Mouse (Mus musculus): ENCODE data around the gene Macrod2. TPM values are rescaled to one million over a fixed set of nuclear protein-coding genes. Genes with fewer than 3 reads are reported as not detected.

Gene Macrod2
- polyA plus RNA-seq, 2 experiments: 2.1 to 7.7 TPM

DNA sequence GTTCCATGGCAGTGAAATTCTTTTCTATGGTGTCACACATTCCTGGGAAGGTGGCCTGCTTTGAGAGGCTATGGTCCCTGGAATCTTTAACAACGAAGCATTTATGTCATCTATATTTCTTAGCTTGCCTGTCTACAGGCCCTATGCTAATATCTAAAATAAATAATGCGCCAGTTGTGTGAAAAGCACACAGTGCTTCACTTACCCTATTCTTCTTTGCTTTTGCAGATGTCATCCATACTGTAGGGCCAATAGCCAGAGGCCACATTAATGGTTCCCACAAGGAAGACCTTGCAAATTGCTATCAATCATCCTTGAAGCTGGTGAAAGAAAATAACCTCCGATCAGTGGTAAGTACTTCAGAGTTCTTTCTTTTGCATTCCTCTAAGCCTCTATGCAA is 1119.9 kb downstream of the Macrod2 start:
- Histone ChIP-seq H3K4me3 (ENCODE audit: insufficient read depth in 1 of 2, low read depth in 2 of 2, low read length in 2 of 2) (no peak overlapping the region), H3K27me3 (ENCODE audit: control insufficient read depth, insufficient read depth, low read length) (no peaks in the 10 kb centered on the region), H3K27ac (no peak overlapping the region), H3K36me3 (replicated peaks; ENCODE audit: control insufficient read depth, insufficient read depth, low read depth) (no peaks in the 10 kb centered on the region), H3K9ac (replicated peaks) (no peak overlapping the region), H3K4me1 (replicated peaks; ENCODE audit: control insufficient read depth in 2 of 2, insufficient read depth in 2 of 2, low read length in 1 of 2) (no peaks in the 10 kb centered on the region), H3K4me2 (ENCODE audit: low read depth) (no peak overlapping the region), H3K9me3 (ENCODE audit: control insufficient read depth, low read length) (no peaks in the 10 kb centered on the region)
- no peak for ATAC-seq (ENCODE audit: insufficient read depth)
- WGBS (ENCODE audit: insufficient replicate concordance): 71% methylated on average over 3 of the region's 3 CpGs
- TF ChIP-seq EP300 (IDR thresholded peaks at IDR 0.05; ENCODE audit: low read depth): no peak
- no peak for TF ChIP-seq CTCF (IDR thresholded peaks at IDR 0.05; ENCODE audit: low read depth)
- no peak for DNase-seq (ENCODE audit: low read depth in 3 of 3, low spot score in 3 of 3)

DNA sequence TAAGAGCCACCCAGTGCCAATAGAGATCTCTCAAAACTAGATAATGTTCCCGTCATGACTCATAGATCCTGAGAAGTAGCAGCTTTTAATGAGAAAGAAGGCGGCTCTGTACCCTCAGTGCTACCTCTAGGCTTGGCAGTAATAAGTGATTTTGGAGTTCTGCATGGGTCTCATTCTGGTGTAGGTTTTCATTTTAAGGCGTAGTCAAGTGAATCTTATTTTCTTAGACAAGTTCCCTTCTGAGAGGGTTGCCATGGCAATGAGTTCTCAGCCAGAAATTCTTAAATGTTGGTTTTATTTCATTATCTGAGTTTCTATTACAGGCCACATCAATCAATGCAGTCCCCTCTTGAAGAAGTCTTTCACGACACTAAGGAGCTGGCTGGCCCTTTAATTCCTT is 1127.0 kb downstream of the Macrod2 start:
- no peaks in the 10 kb centered on the region for H3K9me3 ChIP-seq (ENCODE audit: control insufficient read depth, low read length)
- H3K27ac ChIP-seq: no peak overlapping the region
- TF ChIP-seq CTCF (IDR thresholded peaks at IDR 0.05; ENCODE audit: low read depth) (no peak), EP300 (IDR thresholded peaks at IDR 0.05; ENCODE audit: low read depth) (no peak)
- no peak overlapping the region for H3K4me3 ChIP-seq (ENCODE audit: insufficient read depth in 1 of 2, low read depth in 2 of 2, low read length in 2 of 2)
- H3K4me1 ChIP-seq (replicated peaks; ENCODE audit: control insufficient read depth in 2 of 2, insufficient read depth in 2 of 2, low read length in 1 of 2): no peaks in the 10 kb centered on the region
- ATAC-seq (ENCODE audit: insufficient read depth) (no peak), DNase-seq (ENCODE audit: low read depth in 3 of 3, low spot score in 3 of 3) (no peak)
- H3K36me3 ChIP-seq (replicated peaks; ENCODE audit: control insufficient read depth, insufficient read depth, low read depth): no peaks in the 10 kb centered on the region
- H3K4me2 ChIP-seq (ENCODE audit: low read depth): no peak overlapping the region
- no peaks in the 10 kb centered on the region for H3K27me3 ChIP-seq (ENCODE audit: control insufficient read depth, insufficient read depth, low read length)
- H3K9ac ChIP-seq (replicated peaks): no peak overlapping the region
- WGBS (ENCODE audit: insufficient replicate concordance): 66% methylated on average over 4 of the region's 4 CpGs

DNA sequence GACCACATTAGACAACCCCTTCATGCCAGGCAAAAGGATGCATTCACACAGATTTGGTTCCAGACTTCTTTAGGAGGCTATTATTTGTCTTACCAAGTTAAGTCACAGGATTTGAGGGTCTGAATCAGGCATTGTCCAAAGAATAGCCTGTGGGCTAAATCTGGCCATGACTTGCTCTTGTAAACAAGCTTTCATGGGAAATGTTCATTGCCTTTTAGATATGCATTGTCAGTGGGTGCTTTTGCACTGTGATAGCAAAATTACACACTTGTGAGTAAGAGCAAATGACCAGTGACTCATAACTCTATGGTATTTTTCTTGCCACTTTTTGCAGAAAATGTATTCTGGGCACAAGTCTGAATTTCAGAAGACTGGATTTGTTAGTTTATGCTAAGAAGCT is 1150.8 kb downstream of the Macrod2 start:
- DNase-seq (ENCODE audit: low read depth in 3 of 3, low spot score in 3 of 3): no peak
- TF ChIP-seq CTCF (IDR thresholded peaks at IDR 0.05; ENCODE audit: low read depth) (no peak), EP300 (IDR thresholded peaks at IDR 0.05; ENCODE audit: low read depth) (no peak)
- H3K9me3 ChIP-seq (ENCODE audit: control insufficient read depth, low read length): no peaks in the 10 kb centered on the region
- H3K27ac ChIP-seq: no peak overlapping the region
- H3K27me3 ChIP-seq (ENCODE audit: control insufficient read depth, insufficient read depth, low read length): no peaks in the 10 kb centered on the region
- H3K4me1 ChIP-seq (replicated peaks; ENCODE audit: control insufficient read depth in 2 of 2, insufficient read depth in 2 of 2, low read length in 1 of 2): no peaks in the 10 kb centered on the region
- H3K9ac ChIP-seq (replicated peaks): no peak overlapping the region
- ATAC-seq (ENCODE audit: insufficient read depth): no peak
- H3K36me3 ChIP-seq (replicated peaks; ENCODE audit: control insufficient read depth, insufficient read depth, low read depth): no peaks in the 10 kb centered on the region
- H3K4me2 ChIP-seq (ENCODE audit: low read depth): no peak overlapping the region
- H3K4me3 ChIP-seq (ENCODE audit: insufficient read depth in 1 of 2, low read depth in 2 of 2, low read length in 2 of 2): no peak overlapping the region

DNA sequence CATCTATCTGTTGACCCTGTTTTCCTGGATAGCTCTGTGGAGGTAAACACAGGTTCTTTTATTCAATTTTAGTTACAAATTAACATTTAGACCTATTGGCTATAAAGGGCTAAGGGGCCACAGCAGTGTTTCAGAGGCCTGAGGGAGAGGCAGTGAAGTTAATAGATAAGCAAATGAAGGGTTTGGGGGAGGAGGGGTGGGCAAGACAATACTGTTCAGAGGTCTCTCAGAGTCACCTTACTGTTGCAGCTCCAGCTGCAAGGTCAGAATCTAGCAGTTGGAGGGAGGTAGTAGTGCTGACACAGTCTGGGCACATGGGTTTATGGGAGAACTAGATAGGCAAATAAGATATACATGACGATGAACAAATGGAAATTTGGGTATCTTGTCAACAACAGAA is 1156.6 kb downstream of the Macrod2 start:
- 56% methylated on average over 1 of the region's 1 CpGs for WGBS (ENCODE audit: insufficient replicate concordance)
- DNase-seq (ENCODE audit: low read depth in 3 of 3, low spot score in 3 of 3) (no peak), ATAC-seq (ENCODE audit: insufficient read depth) (no peak)
- TF ChIP-seq CTCF (IDR thresholded peaks at IDR 0.05; ENCODE audit: low read depth): no peak
- TF ChIP-seq EP300 (IDR thresholded peaks at IDR 0.05; ENCODE audit: low read depth): no peak
- no peaks in the 10 kb centered on the region for H3K36me3 ChIP-seq (replicated peaks; ENCODE audit: control insufficient read depth, insufficient read depth, low read depth)
- no peak overlapping the region for H3K27ac ChIP-seq
- no peak overlapping the region for H3K9ac ChIP-seq (replicated peaks)
- H3K4me3 ChIP-seq (ENCODE audit: insufficient read depth in 1 of 2, low read depth in 2 of 2, low read length in 2 of 2): no peak overlapping the region
- H3K4me2 ChIP-seq (ENCODE audit: low read depth): no peak overlapping the region
- no peaks in the 10 kb centered on the region for H3K4me1 ChIP-seq (replicated peaks; ENCODE audit: control insufficient read depth in 2 of 2, insufficient read depth in 2 of 2, low read length in 1 of 2)
- no peaks in the 10 kb centered on the region for H3K9me3 ChIP-seq (ENCODE audit: control insufficient read depth, low read length)
- no peaks in the 10 kb centered on the region for H3K27me3 ChIP-seq (ENCODE audit: control insufficient read depth, insufficient read depth, low read length)

DNA sequence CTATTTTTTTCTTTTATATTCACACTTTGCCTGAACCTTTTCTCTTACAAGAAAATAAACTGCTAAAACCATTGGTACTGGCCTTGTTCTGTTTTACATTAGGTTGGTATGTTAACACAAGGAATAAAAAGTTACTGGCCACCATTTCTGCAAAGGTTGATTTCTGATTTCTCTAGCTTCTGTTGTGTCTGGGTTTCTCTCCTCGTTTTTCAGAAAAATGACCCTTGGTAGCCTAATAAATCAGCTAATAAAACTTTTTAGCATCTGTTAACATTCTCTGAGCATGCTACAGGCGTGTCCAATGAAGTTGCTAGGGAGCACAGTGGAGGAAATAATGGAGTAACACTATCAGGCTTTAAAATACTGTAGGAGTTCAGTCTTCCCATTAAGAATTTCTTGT is 1161.6 kb downstream of the Macrod2 start:
- H3K4me2 ChIP-seq (ENCODE audit: low read depth): no peak overlapping the region
- WGBS (ENCODE audit: insufficient replicate concordance): 33% methylated on average over 2 of the region's 2 CpGs
- no peaks in the 10 kb centered on the region for H3K27me3 ChIP-seq (ENCODE audit: control insufficient read depth, insufficient read depth, low read length)
- H3K4me1 ChIP-seq (replicated peaks; ENCODE audit: control insufficient read depth in 2 of 2, insufficient read depth in 2 of 2, low read length in 1 of 2): no peaks in the 10 kb centered on the region
- TF ChIP-seq EP300 (IDR thresholded peaks at IDR 0.05; ENCODE audit: low read depth): no peak
- TF ChIP-seq CTCF (IDR thresholded peaks at IDR 0.05; ENCODE audit: low read depth): no peak
- H3K9me3 ChIP-seq (ENCODE audit: control insufficient read depth, low read length): no peaks in the 10 kb centered on the region
- ATAC-seq (ENCODE audit: insufficient read depth): no peak
- no peak for DNase-seq (ENCODE audit: low read depth in 3 of 3, low spot score in 3 of 3)
- H3K36me3 ChIP-seq (replicated peaks; ENCODE audit: control insufficient read depth, insufficient read depth, low read depth): no peaks in the 10 kb centered on the region
- no peak overlapping the region for H3K9ac ChIP-seq (replicated peaks)
- no peak overlapping the region for H3K27ac ChIP-seq
- H3K4me3 ChIP-seq (ENCODE audit: insufficient read depth in 1 of 2, low read depth in 2 of 2, low read length in 2 of 2): no peak overlapping the region
